Mouse (Mus musculus): ENCODE measurements around the gene BC049715. TPM values are rescaled to one million over a fixed set of nuclear protein-coding genes. Genes with fewer than 3 reads are reported as not detected.

BC049715 gene
- total and polyA plus RNA-seq, 2 experiments from 2014 or later = 1.2 to 4.2 TPM

GRCm38 (mm10) chr6:136855183-136855582 is 27.8 kb downstream of the BC049715 start:
- WGBS = 83% methylated on average over 2 of the region's 2 CpGs

DNA sequence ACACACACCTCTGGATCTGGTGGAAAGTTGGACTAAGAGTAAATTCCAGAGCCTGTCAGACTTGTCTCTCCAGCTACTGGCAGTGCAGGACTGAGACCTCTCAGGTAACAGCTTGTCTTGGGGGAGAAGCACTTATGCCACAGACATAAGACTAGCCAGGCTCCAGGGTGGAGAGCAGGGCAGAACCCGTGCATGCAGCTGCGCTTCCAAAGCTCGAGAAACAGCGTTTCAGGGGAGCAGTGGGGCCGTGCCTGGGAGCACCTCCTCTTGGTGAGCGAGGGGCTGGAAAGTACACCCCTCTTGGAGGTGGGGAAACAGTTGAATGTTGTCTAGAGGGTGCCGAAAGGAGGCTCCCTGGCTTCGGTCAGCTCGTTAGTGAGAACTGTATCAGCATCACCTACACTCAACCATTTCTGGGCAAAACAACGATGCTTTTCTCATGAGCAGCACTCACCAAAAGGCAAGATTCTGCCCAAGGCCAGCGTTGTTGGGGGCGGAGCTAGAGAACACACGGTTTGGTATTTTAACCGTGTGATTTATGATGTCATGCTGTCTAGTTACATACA is 28.7 kb downstream of the BC049715 start:
- Histone ChIP-seq H3K4me1 (ENCODE audit: insufficient read depth, low read length) (no peaks in the 10 kb centered on the region), H3K27me3 (ENCODE audit: insufficient read depth, low read length) (no peaks in the 10 kb centered on the region), H3K9me3 (ENCODE audit: low read length) (no peaks in the 10 kb centered on the region), H3K27ac (no peak overlapping the region), H3K4me2 (ENCODE audit: low read depth, low read length) (no peak overlapping the region), H3K36me3 (ENCODE audit: insufficient read depth, low read length) (no peaks in the 10 kb centered on the region), H3K9ac (replicated peaks; ENCODE audit: low read length) (no peak overlapping the region), H3K4me3 (ENCODE audit: low read length) (no peak overlapping the region)
- no peak for ATAC-seq
- no peak for TF ChIP-seq CTCF (IDR thresholded peaks at IDR 0.05; ENCODE audit: low read depth)
- WGBS = 71% methylated on average over 14 of the region's 14 CpGs
- no peak for DNase-seq (ENCODE audit: low spot score)

More at GRCm38 (mm10) chr6:136855183-136855582, 27.8 kb downstream of the BC049715 start:
- H3K36me3 ChIP-seq (ENCODE audit: insufficient read depth, low read length) = no peaks in the 10 kb centered on the region
- no peak overlapping the region for H3K4me3 ChIP-seq (ENCODE audit: low read length)
- no peak for ATAC-seq
- no peaks in the 10 kb centered on the region for H3K4me1 ChIP-seq (ENCODE audit: insufficient read depth, low read length)
- no peak overlapping the region for H3K9ac ChIP-seq (replicated peaks; ENCODE audit: low read length)
- H3K27ac ChIP-seq = no peak overlapping the region
- no peaks in the 10 kb centered on the region for H3K9me3 ChIP-seq (ENCODE audit: low read length)
- no peak for TF ChIP-seq CTCF (IDR thresholded peaks at IDR 0.05; ENCODE audit: low read depth)
- H3K27me3 ChIP-seq (ENCODE audit: insufficient read depth, low read length) = no peaks in the 10 kb centered on the region
- no peak for DNase-seq (ENCODE audit: low spot score)
- no peak overlapping the region for H3K4me2 ChIP-seq (ENCODE audit: low read depth, low read length)

DNA sequence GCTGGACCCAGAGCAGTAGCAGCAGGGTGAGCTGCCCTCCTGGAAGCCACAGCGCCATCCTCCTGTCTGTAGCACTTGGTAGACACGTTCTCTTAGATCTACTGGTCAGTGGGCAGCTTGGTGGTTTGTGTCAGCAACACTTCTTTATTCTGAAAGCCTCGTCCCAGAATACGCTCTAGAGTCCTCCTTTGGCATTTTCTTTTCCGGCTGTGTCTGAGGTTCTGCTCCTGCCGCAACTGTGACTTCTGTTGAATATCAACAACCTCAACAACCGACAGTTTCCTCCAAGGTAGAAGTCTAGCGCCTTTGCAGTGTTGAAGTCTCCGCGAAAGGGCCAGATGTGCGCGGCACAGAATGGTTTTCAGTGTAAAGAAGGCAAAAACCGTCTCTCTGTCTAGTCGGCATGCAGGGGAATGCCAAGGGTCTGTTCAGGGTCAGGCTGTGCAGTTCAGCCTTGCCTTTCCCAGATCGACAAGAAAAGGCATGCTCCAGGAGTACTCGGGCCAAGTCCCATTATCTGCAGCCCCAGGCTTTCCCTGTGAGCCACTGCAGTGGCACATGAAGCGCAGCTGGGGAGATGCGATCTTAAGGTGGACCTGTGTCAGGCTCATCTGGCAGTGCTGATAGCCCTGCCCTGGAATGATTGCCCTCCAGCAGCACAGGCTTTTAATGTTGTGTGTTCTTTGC is 29.9 kb downstream of the BC049715 start, which contains the start of gene Art4:
Art4 (minus strand) TSS at position 548 of the 687 bp plus-strand sequence.
- Histone ChIP-seq H3K4me2 (ENCODE audit: low read depth, low read length) (no peak within 1 kb of the TSS), H3K9ac (replicated peaks; ENCODE audit: low read length) (no peak within 1 kb of the TSS), H3K4me1 (ENCODE audit: insufficient read depth, low read length) (no peaks in the 10 kb centered on the region), H3K27ac (no peak within 1 kb of the TSS), H3K27me3 (ENCODE audit: insufficient read depth, low read length) (no peaks in the 10 kb centered on the region), H3K36me3 (ENCODE audit: insufficient read depth, low read length) (no peaks in the 10 kb centered on the region), H3K4me3 (ENCODE audit: low read length) (no peak within 1 kb of the TSS), H3K9me3 (ENCODE audit: low read length) (no peaks in the 10 kb centered on the region)
- 77% methylated on average over 18 of the region's 18 CpGs for WGBS
- TF ChIP-seq CTCF (IDR thresholded peaks at IDR 0.05; ENCODE audit: low read depth) = no peak
- DNase-seq (ENCODE audit: low spot score) (no peak), ATAC-seq (no peak)

- no peak for DNase-seq (ENCODE audit: low spot score)
- Histone ChIP-seq H3K27ac (no peak overlapping the region), H3K9ac (replicated peaks; ENCODE audit: low read length) (no peak overlapping the region), H3K4me2 (ENCODE audit: low read depth, low read length) (no peak overlapping the region), H3K4me1 (ENCODE audit: insufficient read depth, low read length) (no peaks in the 10 kb centered on the region), H3K36me3 (ENCODE audit: insufficient read depth, low read length) (no peaks in the 10 kb centered on the region), H3K4me3 (ENCODE audit: low read length) (no peak overlapping the region), H3K27me3 (ENCODE audit: insufficient read depth, low read length) (no peaks in the 10 kb centered on the region), H3K9me3 (ENCODE audit: low read length) (no peaks in the 10 kb centered on the region)
- ATAC-seq = no peak
- 71% methylated on average over 11 of the region's 11 CpGs for WGBS
- no peak for TF ChIP-seq CTCF (IDR thresholded peaks at IDR 0.05; ENCODE audit: low read depth)
These were observed 30.4 kb downstream of the BC049715 start for GRCm38 (mm10) chr6:136857873-136858260.

DNA sequence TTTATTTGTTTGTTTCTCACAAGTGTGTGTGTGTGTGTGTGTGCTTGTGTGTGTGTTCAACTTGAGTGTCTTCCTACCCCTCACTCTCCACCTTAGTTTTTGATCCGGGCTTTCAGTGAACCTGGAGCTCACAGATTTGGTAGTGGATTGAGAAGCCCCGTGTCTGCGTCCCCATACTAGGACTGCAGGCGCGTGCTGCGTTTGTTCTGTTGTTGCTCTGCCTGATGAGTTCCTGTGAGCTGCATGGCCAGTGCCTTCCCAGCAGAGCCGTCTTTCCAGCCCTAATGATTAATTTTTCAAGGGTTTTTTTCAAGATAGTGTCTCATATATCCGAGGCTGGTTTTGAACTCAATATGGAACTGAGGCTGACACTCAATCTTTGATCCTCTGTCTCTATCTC is 31.0 kb downstream of the BC049715 start:
- no peaks in the 10 kb centered on the region for H3K9me3 ChIP-seq (ENCODE audit: low read length)
- H3K36me3 ChIP-seq (ENCODE audit: insufficient read depth, low read length) = no peaks in the 10 kb centered on the region
- no peak for TF ChIP-seq CTCF (IDR thresholded peaks at IDR 0.05; ENCODE audit: low read depth)
- no peak overlapping the region for H3K4me2 ChIP-seq (ENCODE audit: low read depth, low read length)
- no peak for DNase-seq (ENCODE audit: low spot score)
- H3K4me1 ChIP-seq (ENCODE audit: insufficient read depth, low read length) = no peaks in the 10 kb centered on the region
- no peak for ATAC-seq
- no peak overlapping the region for H3K4me3 ChIP-seq (ENCODE audit: low read length)
- 86% methylated on average over 8 of the region's 8 CpGs for WGBS
- no peaks in the 10 kb centered on the region for H3K27me3 ChIP-seq (ENCODE audit: insufficient read depth, low read length)
- no peak overlapping the region for H3K27ac ChIP-seq
- no peak overlapping the region for H3K9ac ChIP-seq (replicated peaks; ENCODE audit: low read length)

DNA sequence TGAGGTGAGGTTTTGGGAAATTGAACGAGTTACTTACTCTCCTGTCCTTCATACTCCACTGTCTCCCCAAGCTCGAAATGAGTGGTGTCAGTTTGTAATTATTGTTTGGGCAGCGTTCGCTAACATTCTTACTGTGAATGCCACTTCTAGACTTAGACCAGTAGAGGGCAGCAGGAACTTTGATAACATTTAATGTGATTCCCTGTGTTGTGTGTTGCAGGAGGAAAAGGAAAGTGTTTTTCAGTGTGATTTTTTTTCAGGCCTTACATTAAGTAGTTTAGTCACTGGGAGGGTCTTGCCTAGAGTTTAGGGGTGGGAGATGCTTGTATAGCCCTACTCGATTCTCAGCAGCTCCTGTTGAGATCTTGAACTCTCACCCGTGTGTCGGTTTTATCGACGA is 33.6 kb downstream of the BC049715 start:
- Histone ChIP-seq H3K9me3 (ENCODE audit: low read length) (no peaks in the 10 kb centered on the region), H3K4me3 (ENCODE audit: low read length) (no peak overlapping the region), H3K4me1 (ENCODE audit: insufficient read depth, low read length) (no peaks in the 10 kb centered on the region), H3K36me3 (ENCODE audit: insufficient read depth, low read length) (no peaks in the 10 kb centered on the region), H3K27ac (no peak overlapping the region), H3K9ac (replicated peaks; ENCODE audit: low read length) (no peak overlapping the region), H3K27me3 (ENCODE audit: insufficient read depth, low read length) (no peaks in the 10 kb centered on the region), H3K4me2 (ENCODE audit: low read depth, low read length) (no peak overlapping the region)
- WGBS = 42% methylated on average over 9 of the region's 9 CpGs
- TF ChIP-seq CTCF (IDR thresholded peaks at IDR 0.05; ENCODE audit: low read depth) = peak; percentile 92
- ATAC-seq (peak; percentile 58), DNase-seq (ENCODE audit: low spot score) (peak; percentile 89)

DNA sequence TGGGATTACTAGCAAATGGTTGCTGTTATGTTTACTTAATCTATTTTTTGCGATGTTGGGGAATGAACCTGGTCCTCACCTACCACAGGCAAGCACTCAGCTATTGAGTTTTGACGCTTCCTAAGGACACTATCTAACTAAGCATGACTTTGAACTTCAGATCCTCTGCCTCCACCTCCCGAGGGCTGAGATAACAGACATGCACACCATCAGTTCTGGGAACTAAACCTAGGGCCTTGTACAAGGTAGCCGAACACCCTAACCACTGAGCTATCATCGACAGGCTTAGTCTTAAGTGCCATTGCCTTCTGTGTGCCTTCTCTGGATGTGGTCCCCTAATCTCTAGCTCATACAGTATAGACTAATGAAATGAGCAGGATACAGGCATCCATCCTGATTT is 37.9 kb downstream of the BC049715 start:
- ATAC-seq (no peak), DNase-seq (ENCODE audit: low spot score) (no peak)
- Histone ChIP-seq H3K9ac (replicated peaks; ENCODE audit: low read length) (no peak overlapping the region), H3K27me3 (ENCODE audit: insufficient read depth, low read length) (no peaks in the 10 kb centered on the region), H3K27ac (no peak overlapping the region), H3K9me3 (ENCODE audit: low read length) (no peaks in the 10 kb centered on the region), H3K4me2 (ENCODE audit: low read depth, low read length) (no peak overlapping the region), H3K36me3 (ENCODE audit: insufficient read depth, low read length) (no peaks in the 10 kb centered on the region), H3K4me1 (ENCODE audit: insufficient read depth, low read length) (no peaks in the 10 kb centered on the region), H3K4me3 (ENCODE audit: low read length) (no peak overlapping the region)
- WGBS = 93% methylated on average over 5 of the region's 5 CpGs
- no peak for TF ChIP-seq CTCF (IDR thresholded peaks at IDR 0.05; ENCODE audit: low read depth)
